Mouse (Mus musculus) cerebellum, postnatal 25 days (tissue): ENCODE data around the gene Dglucy.

Experiments used
- DNase-seq, 2 experiments: peaks; one replicate each; pipeline ENCODE4 v3.0.0; 2021; ENCODE audit warnings: mixed read lengths in 2 of 2

The Dglucy gene

DNA sequence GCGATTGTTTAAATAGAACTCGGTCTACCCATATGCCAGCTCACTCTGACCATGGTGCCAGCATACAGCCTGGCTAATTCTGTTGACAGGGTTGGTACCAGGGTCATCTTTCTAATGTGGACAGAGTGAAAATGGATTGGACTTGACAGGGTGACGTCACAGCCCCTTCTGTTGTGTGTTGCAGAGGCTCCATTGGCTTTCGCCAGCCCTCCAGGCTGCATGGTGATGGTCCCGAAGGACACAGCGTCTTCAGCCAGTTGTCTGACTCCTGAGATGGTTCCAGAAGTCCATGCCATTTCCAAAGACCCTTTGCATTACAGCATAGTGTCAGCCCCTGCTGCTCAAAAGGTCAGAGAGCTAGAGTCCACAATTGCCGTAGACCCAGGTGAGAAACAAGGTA is 65.7 kb downstream of the Dglucy start:
- DNase-seq: peak in 1 of 2 experiments; percentile 3

DNA sequence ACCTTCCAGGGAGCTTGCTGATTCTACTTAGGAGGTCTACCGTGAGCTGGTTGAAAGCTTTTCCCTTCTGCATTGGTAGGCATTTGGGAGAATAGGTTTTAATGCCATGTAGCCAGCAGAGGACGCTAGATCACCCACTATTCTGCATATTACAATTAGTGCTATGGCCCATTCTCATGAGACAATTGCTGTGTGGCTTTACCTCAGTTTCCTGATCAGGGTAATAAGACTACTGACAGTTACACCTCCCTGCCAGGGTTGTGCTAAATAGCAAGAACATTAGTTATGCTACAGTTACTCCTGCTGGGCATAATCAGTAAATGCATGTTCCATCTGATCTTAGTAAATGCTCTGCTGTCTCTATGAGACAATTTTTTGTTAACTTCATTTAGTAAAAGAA is 67.0 kb downstream of the Dglucy start:
- DNase-seq: no peak

DNA sequence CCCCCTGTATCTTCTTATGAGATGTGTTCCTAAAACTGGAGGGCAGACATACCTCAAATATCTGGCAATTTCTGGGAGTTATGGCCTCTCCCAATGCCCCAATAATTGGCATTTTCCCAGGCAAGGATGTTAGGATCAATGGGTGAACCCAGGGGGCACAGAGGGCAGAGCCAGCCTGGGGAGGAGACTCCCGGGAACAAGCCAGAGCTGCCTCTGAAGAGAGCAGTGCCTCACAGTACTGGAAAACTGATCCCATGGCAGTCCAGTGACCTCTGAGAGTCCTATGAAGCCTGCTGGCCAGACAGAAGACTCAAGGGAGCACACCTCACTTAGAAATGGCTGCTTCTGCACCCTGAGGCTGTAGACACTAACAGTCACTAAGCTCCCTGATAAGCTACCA is 67.7 kb downstream of the Dglucy start:
- DNase-seq: no peak

DNA sequence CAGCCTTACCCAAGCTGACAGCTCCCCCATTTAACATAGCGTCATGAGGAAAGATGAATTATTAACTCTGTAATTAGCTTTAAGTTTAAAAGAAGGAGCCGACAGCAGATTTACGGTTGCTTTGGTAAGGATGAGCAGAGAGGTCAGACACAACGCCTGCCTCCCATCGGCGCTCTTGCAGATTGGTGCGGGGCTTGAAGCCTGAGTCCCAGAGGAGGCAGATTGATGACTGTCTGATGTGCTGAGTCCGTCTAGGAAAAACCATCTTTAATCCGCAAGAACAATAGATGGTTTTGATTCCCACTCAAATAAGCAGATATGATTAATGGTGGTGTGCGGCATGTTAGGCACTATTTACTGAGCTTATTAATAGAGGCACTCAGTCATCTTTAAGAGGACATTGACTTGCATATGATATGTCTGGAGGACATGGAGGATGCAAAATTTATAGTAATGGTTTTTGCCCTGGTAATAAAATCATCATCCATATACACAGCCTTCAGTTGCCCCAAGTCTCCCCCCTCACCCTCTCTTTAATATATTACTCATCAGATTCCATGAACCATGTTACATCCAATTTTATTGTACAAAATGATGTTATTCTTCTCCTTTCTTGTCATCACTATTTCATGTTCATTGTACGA is 68.7 kb downstream of the Dglucy start:
- no peak for DNase-seq

DNA sequence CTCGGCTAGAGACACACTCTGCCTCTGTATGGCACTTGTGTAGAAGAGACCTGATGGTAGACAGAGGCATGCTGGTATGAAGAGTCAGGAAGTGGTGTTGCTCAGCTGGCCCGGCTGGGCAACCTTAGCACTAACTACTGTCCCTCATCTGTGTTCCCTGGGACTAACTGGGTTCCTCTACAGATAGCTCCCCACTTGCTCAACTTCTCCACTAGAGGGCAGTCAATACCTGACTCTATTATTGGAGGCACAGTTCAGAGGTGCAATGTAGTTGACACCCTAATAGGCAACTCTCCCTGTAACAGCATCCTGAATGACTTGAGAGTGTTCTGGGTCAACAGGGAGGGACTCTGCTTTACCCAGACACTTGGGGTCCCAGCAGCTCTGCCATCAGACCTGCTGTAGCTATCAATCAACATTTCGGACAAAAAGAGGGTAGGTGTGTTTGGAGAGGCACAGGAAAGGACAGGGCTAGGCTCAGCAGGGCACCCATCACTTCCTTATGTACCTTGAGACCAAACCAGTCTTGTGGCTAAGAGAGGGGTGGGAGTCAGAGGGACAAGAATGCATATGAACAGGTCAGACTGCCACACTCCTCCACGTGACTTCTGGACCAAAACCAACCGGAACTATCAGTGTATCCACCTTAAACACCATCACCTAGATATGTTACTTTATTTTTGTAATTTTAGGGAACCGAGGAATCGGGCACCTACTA is 70.7 kb downstream of the Dglucy start:
- peak; percentile 68 to 72 for DNase-seq

DNA sequence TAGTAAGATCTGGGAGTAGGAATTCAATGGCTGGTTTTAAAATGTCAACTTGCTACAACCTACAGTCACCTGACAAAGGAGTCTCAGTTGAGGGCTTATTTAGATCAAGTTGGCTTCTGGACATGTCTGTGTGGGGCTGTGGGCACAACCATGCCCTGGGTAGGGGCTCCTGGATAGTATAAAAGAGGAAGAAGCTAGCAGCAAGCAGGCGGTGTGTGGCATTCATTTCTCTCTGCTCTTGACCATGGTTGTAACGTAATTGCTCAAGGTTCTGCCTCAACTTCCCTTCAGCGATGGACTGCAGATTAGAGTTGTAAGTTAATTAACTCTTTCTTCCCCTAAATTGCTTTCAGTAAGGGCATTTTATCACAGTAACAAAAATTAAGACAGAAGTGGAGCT is 73.5 kb downstream of the Dglucy start:
- DNase-seq: no peak

DNA sequence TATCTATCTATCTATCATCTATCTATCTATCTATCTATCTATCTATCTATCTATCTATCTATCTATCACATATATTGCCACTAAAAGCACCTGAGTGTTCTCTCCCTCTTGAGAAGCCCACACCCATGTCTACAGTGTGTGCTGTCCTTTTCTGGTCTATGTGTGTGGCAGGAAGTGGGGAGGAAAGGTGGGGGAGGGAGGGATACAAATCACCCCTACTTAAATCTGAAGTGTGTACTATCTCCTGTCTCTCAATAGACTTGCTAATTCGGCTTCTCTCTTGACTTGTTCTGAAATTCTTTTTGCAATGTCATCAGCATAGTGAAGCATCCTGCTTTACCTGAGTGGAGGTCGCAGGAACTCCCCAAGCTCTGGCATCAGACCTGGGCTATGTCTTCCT is 77.5 kb downstream of the Dglucy start:
- no peak for DNase-seq

DNA sequence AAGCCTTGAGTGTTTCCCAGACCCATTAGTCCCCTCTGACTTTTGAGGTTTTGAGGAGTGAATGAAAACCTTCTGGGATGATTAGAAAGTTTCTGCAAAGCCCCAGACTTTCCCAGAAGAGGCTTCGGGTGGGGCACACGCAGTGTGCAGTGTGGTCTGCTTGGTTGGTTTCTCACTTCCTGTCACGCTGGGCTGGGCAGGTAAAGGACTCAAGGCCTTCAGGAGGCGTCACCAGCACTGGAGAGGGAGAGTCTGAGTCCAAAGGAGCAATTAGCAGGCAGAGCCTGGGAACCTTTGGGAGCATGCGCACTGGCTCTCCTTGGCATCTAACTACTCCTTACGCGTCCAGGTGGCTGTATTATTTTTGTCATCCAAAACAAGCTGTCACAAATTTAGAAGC is 78.9 kb downstream of the Dglucy start:
- peak; percentile 74 to 83 for DNase-seq

DNA sequence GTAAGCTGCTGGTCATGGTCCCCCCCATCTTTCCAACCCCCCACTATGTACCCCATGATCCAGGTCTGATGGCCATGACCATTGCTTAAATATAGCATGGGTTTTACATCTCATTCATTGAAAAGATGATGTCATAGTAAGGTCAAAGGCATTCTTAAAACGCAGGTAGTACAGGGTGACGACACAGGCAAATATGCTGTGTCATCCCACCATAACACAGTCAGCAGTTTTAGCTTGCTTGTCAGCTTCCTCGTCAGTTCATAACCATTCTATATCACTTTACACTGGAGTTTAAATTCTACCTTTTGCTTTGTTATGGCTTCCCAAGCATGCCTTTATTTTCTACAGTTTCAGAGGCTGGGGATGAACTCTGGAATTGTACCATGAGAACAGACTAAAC is 83.4 kb downstream of the Dglucy start:
- DNase-seq: no peak

DNA sequence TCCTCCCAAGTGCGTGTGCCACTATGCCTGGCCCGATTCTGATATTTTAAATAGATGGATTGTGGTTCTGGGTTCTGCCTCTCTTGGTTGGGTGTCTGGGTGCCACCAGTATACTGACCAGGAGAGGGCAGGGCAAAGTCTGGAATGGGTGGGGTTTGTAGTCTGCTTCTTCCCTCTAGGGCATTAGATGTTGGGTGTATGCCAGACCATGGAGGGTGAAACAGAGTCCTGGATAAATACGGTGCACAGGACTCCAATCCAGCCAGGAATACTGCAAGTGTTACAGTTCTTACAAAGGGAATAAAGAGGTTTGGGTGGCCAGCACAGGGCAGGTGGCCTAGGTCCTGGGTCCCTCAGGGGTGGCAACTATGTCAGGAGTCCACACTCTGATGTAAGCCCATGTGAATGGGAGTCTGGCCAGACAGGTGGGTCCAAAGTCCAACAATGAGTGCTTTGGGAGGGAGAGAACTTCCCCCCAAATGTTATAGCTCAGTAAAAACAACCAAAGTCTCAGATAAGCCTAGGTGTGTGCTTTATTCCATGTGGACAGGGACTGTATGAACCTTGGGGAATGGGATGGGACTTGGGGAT is 84.1 kb downstream of the Dglucy start:
- DNase-seq: no peak

DNA sequence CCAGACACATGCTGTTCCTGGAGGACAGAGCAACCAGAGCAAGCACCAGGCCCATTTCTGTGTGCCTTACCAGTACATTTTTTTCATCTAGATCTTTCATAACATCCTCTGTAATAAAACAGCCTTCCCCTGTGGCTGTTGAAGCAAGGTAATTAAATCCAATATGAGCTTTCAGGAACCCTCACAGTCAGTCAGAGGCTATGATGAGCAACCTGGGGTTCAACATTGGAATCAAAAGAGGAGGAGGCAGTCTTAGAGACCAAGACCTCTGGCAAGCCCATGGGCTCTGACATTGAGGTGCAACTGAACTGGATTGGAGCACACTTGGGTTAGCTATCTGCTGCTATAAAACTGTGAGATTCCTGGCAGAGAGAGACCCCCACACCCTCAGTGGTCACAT is 86.2 kb downstream of the Dglucy start:
- DNase-seq: no peak

DNA sequence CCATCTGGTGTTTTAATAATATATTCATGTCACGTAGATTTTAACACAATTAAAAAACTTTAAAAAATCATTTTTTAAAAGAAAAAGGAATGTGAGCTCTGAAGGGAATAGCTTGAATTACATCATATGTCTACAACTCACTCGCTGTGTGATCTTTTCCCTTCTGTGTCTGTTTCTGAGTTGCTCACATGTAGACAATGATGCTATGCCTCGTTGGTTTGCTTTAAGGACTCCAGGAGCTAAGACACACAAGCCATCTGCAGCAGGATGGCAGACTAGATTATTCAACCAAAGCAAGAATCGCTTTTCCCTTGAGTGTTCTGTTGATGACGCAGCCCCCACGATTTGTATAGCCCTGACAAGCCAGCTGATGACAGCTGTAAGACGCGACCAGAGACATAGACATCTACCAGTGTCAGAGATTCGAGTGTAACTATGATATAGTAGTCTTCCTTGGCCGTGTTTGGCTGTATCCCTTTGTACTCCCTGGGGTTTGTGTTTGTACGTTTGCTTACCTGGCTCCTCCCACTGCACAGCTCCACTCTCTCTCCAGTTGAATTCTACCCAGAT is 86.7 kb downstream of the Dglucy start:
- no peak for DNase-seq

DNA sequence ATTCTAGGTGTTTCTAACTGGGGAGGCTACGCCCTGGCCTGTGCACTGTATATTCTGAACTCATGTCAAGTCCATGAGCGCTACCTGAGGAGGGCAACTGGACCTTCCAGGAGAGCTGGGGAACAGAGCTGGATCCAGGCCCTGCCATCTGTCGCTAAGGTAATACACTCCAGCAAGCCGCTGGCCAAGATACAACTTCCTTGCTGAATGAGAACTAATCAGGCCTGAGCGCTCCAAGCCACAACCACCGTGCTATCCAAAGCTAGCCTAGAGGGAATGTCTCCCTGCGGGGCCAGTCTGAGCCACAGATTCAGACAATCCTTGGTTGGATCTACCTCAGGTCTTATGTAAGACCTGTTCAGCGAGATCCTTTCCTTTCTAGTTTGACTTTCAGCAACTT is 88.2 kb downstream of the Dglucy start:
- DNase-seq: peak; percentile 94 to 95

DNA sequence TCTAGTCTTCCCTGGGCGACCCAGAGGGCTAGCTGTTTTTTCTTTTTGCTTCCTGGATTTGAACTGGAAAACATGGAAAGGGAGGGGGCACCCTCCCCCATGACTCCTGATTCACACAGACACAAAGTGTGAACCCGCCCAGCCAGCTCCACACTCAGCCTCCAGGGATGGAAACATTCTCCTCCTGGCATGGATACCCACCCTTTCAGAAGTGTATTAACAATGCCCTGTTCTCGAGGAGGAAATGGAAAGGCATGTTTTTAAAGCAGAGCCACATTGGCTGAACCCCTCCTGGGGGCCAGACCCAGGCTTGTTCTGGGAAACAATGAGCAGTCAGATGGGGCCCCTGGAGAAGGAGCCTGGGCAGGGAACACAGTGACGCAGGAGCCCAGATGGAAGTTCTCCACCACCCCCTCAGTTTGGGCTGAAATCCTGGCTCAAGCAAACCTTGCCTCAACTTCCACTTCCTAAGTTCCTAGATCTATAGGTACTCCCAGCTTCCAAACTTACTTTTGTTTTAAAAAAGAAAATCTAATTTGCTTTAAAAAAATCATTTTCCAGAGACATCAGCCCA is 89.3 kb downstream of the Dglucy start:
- DNase-seq: peak in 1 of 2 experiments; percentile 17

DNA sequence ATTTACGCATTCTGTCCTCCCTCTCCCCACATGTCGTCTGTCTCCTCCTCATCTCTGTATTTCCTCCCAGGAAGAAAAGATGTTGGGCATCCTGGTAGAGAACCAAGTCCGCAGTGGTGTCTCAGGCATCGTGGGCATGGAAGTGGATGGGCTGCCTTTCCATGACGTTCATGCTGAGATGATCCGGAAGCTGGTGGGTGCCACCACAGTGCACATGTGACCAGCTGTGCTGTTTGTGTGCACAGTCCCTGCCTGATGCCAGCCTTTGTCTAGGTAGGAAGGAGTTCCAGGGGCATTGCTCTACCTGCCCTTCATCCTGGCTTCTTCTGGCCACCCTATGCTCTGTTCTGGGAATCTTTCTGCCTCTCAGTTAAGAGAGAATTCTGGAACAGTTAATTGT is 92.4 kb downstream of the Dglucy start:
- DNase-seq: no peak

DNA sequence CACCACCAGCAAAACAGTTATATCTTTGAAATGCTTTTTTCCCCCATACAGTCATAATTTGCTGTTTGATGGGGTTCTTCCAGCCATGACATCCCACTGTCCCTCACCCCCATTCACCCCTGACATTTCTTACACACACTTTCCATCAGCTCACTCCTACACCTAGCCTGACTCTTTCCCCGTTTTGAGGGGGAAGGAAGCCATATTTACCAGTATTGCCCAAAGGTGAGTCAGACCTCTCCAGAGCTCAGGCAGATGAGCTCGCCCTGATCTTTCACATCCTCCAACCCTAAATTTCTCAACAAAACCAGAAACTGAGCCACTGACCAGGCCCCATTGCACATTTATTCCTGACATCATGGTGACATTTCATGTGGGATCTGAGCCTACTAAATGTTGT is 93.0 kb downstream of the Dglucy start:
- no peak for DNase-seq

DNA sequence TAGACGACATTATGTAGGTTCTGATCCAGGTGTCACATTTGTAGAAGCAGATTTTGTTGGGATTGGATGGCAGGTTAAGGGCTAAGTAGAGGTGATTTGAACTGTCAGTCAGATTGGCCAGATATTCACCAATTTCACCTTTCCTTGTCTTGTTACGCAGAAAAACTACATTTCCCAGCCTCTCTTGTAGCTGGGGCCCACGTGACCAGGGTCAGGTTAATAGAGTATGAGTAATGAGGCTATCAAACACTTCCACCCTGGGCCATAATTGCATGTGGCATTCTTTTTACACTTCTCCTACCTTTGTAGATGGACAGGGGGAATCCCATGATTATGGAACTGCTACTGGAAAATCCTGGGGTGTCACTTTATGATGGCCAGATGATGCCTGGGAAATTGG is 94.8 kb downstream of the Dglucy start:
- DNase-seq: no peak

DNA sequence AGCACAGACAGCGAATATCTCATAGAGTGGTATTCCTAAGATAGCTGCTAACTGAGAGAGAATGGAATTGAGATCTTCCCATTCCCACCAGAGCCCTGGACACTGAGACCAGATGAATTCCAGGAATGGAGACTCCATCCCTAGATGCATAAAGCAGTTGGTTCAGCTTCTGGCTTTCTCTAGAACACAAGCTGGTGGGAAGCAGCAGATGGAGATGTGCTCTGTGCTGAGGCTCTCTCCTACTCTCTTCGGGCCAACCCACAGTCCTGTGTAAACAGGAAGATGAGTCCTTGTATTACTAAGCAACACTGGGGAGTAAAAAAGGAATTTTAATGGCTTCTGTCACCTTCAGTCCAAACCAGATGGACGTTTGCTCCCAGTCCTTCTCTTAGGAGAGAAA is 96.7 kb downstream of the Dglucy start:
- no peak for DNase-seq

DNA sequence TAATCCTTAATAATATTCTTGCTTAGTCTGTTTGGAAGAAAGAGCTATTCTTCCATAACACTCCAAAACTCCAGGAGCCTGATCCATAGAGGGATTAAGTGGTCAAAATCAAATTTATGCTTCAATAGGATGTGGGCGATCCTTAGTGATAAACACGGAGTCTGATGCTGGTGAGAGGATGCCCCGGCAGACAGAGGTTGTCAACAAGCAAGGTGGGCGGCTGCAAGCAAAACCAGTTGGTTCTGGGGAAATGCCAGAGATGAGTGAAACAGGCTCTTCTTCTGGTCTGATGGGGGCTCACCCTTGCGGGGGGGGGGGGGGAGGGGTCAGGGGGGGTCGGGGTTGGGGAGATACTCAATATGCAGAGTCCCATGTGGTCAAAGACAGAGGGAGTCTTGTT is 97.1 kb downstream of the Dglucy start:
- DNase-seq: no peak

DNA sequence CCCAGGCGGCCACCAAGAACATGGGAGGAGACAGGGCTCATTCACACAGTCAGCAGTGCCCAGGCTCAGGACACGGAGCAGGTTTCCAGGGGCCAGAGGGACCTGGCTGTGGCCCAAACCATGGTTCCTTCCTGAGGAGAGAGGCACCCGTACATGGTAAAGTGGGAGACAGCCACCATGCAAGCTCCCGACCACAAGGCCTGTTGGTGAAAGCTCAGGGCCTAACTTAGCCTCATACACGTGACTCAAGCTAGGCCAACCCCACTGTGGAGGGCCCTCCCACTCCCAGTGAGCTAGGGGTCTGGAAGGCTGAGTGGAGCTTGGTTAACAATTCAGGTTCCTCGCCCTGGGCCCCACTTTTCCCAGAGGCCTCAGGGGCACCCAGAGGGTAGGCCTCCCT is 99.1 kb downstream of the Dglucy start:
- peak in 1 of 2 experiments; percentile 30 for DNase-seq

DNA sequence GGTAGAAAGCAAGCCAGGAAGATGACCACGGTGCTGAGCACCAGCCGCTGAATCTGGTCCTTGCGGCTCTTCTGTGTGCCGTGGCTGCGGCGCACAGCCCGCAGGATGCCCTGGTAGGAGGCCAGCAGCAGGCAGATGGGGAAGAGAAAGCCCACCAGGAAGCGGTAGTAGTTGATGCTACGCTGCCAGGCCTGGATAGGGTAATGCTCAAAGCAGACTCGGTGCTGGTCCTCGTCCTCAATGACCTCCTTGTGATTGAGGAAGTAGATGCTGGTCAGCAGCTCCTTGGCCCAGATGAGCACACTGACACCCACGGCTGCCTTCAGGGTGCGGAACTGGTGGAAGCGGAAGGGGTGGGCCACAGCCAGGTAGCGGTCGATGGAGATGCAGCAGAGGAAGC is 99.7 kb downstream of the Dglucy start:
- DNase-seq: peak in 1 of 2 experiments; percentile 28

DNA sequence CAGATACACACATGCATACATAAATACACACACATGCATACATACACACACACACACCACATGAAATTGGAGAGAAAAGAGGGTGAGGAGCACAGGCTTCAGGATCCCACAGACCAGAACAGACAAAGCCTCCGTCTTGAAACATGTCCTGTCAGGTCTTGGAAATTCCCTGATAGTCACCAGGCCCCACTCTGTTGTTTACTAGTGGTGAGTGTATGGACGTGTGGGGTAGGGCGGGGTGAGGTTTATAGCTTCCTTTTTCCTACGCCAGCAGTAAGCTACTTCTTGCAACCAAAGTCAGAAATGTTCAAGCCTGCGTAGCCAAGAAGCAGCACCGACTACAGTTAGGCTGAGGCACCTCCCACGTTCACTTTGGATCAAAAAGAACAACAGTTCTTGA is 104.3 kb downstream of the Dglucy start:
- DNase-seq: no peak

DNA sequence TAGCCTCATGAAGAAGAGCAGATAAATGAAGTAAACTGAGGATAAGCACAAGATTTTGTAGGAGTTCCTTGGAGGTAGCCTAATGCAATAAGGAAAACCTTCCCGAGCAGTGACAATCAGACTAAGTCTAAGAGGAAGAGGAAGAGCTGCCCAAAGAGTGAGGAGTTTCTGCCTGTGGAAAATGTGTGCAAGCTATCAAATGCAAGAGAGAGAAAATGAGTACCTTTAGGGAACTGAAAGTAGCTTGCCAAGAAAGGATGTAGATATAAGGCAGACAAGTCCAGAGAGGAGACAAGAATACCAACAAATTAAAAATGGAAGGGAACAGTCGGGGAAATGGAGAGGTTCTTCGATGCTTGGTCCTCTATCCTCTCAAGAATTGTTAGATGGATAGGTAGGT is 106.7 kb downstream of the Dglucy start:
- DNase-seq: no peak

DNA sequence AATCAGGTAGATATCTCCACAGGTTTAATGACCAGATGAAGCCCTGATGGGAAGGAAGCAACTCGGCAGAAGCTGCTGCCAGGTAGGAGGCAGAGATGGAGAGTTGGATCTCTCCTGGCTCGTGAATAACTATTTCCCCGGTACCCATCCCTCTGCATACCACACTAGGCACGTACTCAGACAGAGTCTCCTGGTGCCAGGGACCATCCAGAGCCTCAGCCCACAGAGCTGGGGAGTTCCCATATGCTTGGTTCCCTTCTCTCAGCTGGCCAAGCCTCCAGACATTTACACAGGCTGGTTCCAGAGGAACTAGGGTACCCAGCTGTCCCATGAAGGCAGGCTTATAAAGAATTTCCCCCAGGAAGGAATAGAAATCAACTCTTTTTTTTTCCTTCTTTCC is 108.0 kb downstream of the Dglucy start:
- no peak for DNase-seq
